Mouse (Mus musculus): Measurements from ENCODE around the gene St3gal4.

DNA sequence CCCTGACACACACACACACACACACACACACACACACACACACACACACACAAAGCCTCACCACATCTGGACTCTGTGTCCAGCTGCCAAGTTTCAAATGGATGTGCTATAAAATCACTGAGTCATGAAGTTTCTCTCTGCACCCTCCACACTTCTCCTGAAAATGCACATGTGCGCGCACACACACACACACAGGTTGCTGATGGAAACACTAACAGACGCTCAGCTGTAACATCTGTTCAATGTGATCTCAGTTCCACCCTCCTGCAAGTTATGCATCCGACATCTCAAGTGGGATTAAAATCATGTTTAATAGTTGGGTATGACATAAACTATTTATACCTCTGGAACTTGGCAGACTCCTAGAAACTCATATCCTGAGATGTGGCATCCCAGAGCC is 115.0 kb downstream of the St3gal4 start:
- TF ChIP-seq POLR2A (IDR thresholded peaks at IDR 0.05; ENCODE audit: control insufficient read depth, low read depth, low read length) (no peak), CTCF (IDR thresholded peaks at IDR 0.05; ENCODE audit: control insufficient read depth, insufficient read depth, insufficient replicate concordance, low read depth, low read length) (no peak)

All from testis, adult 2 months (tissue).